In genomic region chr2:169311821-169312220, GRCm38 (mm10) we compare ENCODE assay signal across 15 mouse cellular contexts.
A peak's percentile ranks its signal among the peaks of the same experiment; 100 is the strongest.
DNase-seq lines count a peak whose midpoint lies in the region; ATAC-seq and TF ChIP-seq lines count a peak whose summit lies in the region.
"Had no signal": no experiment of that assay in that cellular context is flagged by ENCODE, and none has a peak within 500 bp of the region (broad histone marks: within the 10 kb centered on the region; RNA-seq: fewer than 3 reads in every experiment).

No protein-coding gene starts in this region.

- H3K27ac ChIP-seq in forebrain, embryonic 13.5 days = no peak overlapping the region
- no peak overlapping the region for H3K27ac ChIP-seq in forebrain, embryonic 14.5 days (ENCODE audit: low read depth, low read length)
- H3K27ac ChIP-seq in hindbrain, embryonic 14.5 days = peak overlapping the region; percentile 75
- H3K27ac ChIP-seq in hindbrain, embryonic 12.5 days = no peak overlapping the region
- H3K27ac ChIP-seq in forebrain, embryonic 16.5 days (ENCODE audit: low read length) = no peak overlapping the region
- H3K27ac ChIP-seq in neural tube, embryonic 15.5 days (replicated peaks) = peak overlapping the region; percentile 35
- no peak overlapping the region for H3K27ac ChIP-seq in intestine, postnatal 0 days (ENCODE audit: low read depth, low read length)

- H3K4me1 ChIP-seq in forebrain, embryonic 13.5 days = peaks cover 18% of the 10 kb centered on the region
- peaks cover 10% of the 10 kb centered on the region for H3K4me1 ChIP-seq in forebrain, embryonic 14.5 days (ENCODE audit: control insufficient read depth, insufficient read depth, low read length)
- 0 out of 2 replicates have a peak, but pooled peaks cover 5% of the 10 kb centered on the region for H3K4me1 ChIP-seq in hindbrain, embryonic 14.5 days (replicated peaks; ENCODE audit: control insufficient read depth, insufficient read depth, low read length)
- no peaks in the 10 kb centered on the region for H3K4me1 ChIP-seq in hindbrain, embryonic 12.5 days
- H3K4me1 ChIP-seq in forebrain, embryonic 16.5 days (replicated peaks; ENCODE audit: control insufficient read depth, insufficient read depth, low read length) = peaks cover 14% of the 10 kb centered on the region; the same call in 1 of the 2 replicates
- H3K4me1 ChIP-seq in neural tube, embryonic 15.5 days = peaks cover 3% of the 10 kb centered on the region; the same call in 1 of the 2 replicates
- no peaks in the 10 kb centered on the region for H3K4me1 ChIP-seq in intestine, postnatal 0 days (replicated peaks; ENCODE audit: control insufficient read depth, insufficient read depth, low read length)

- no peaks in the 10 kb centered on the region for H3K27me3 ChIP-seq in forebrain, embryonic 13.5 days
- H3K27me3 ChIP-seq in forebrain, embryonic 14.5 days (replicated peaks; ENCODE audit: control insufficient read depth, insufficient read depth, low read length) = no peaks in the 10 kb centered on the region
- H3K27me3 ChIP-seq in hindbrain, embryonic 14.5 days (ENCODE audit: control insufficient read depth, insufficient read depth, low read length) = no peaks in the 10 kb centered on the region
- H3K27me3 ChIP-seq in hindbrain, embryonic 12.5 days = no peaks in the 10 kb centered on the region
- H3K27me3 ChIP-seq in forebrain, embryonic 16.5 days (replicated peaks; ENCODE audit: control insufficient read depth, insufficient read depth, low read length) = no peaks in the 10 kb centered on the region
- no peaks in the 10 kb centered on the region for H3K27me3 ChIP-seq in neural tube, embryonic 15.5 days (replicated peaks)
- H3K27me3 ChIP-seq in intestine, postnatal 0 days (replicated peaks; ENCODE audit: control insufficient read depth, insufficient read depth, low read length) = no peaks in the 10 kb centered on the region

- WGBS in forebrain, embryonic 13.5 days = 9% methylated on average over 12 of the region's 12 CpGs
- 11% methylated on average over 12 of the region's 12 CpGs for WGBS in forebrain, embryonic 14.5 days
- 35% methylated on average over 12 of the region's 12 CpGs for WGBS in hindbrain, embryonic 14.5 days
- 50% methylated on average over 12 of the region's 12 CpGs for WGBS in hindbrain, embryonic 12.5 days
- 9% methylated on average over 12 of the region's 12 CpGs for WGBS in forebrain, embryonic 16.5 days
- WGBS in neural tube, embryonic 15.5 days = 44% methylated on average over 12 of the region's 12 CpGs
- WGBS in intestine, postnatal 0 days = 61% methylated on average over 12 of the region's 12 CpGs

- H3K4me3 ChIP-seq in forebrain, embryonic 13.5 days = no peak overlapping the region
- no peak overlapping the region for H3K4me3 ChIP-seq in forebrain, embryonic 14.5 days (ENCODE audit: low read depth, low read length)
- H3K4me3 ChIP-seq in hindbrain, embryonic 14.5 days (replicated peaks; ENCODE audit: low read length) = no peak overlapping the region
- no peak overlapping the region for H3K4me3 ChIP-seq in hindbrain, embryonic 12.5 days
- no peak overlapping the region for H3K4me3 ChIP-seq in forebrain, embryonic 16.5 days (replicated peaks; ENCODE audit: low read length)
- H3K4me3 ChIP-seq in neural tube, embryonic 15.5 days (replicated peaks) = no peak overlapping the region
- no peak overlapping the region for H3K4me3 ChIP-seq in intestine, postnatal 0 days (ENCODE audit: low read depth, low read length)

- no peak for DNase-seq in forebrain, embryonic 14.5 days (ENCODE audit: low spot score)
- no peak for DNase-seq in hindbrain, embryonic 14.5 days (ENCODE audit: low spot score)
- DNase-seq in left cerebral cortex, adult 11 months (ENCODE audit: low spot score) = no peak
- DNase-seq: cerebellum, adult 11 months; cerebellum, postnatal 36 days; kidney, adult 8-10 months; kidney, postnatal 4 days; lung, adult 2 months; right cerebral cortex, postnatal 14 days; thymus, postnatal 36 days had no signal

- TF ChIP-seq CTCF in intestine, postnatal 0 days (IDR thresholded peaks at IDR 0.05; ENCODE audit: low read depth) = no peak

- no peaks in the 10 kb centered on the region for H3K36me3 ChIP-seq in forebrain, embryonic 13.5 days (ENCODE audit: poor library complexity, severe bottlenecking)
- no peaks in the 10 kb centered on the region for H3K36me3 ChIP-seq in forebrain, embryonic 14.5 days (ENCODE audit: control insufficient read depth, insufficient read depth, low read length)
- no peaks in the 10 kb centered on the region for H3K36me3 ChIP-seq in hindbrain, embryonic 14.5 days (replicated peaks; ENCODE audit: control insufficient read depth, insufficient read depth)
- no peaks in the 10 kb centered on the region for H3K36me3 ChIP-seq in hindbrain, embryonic 12.5 days
- no peaks in the 10 kb centered on the region for H3K36me3 ChIP-seq in forebrain, embryonic 16.5 days (ENCODE audit: control insufficient read depth, insufficient read depth)
- H3K36me3 ChIP-seq in neural tube, embryonic 15.5 days = no peaks in the 10 kb centered on the region
- no peaks in the 10 kb centered on the region for H3K36me3 ChIP-seq in intestine, postnatal 0 days (ENCODE audit: control insufficient read depth, insufficient read depth)

- H3K9me3 ChIP-seq in forebrain, embryonic 13.5 days (replicated peaks) = no peaks in the 10 kb centered on the region
- no peaks in the 10 kb centered on the region for H3K9me3 ChIP-seq in forebrain, embryonic 14.5 days (replicated peaks; ENCODE audit: control insufficient read depth, low read length)
- H3K9me3 ChIP-seq in hindbrain, embryonic 14.5 days (ENCODE audit: control insufficient read depth, low read length) = no peaks in the 10 kb centered on the region
- H3K9me3 ChIP-seq in hindbrain, embryonic 12.5 days (replicated peaks) = no peaks in the 10 kb centered on the region
- no peaks in the 10 kb centered on the region for H3K9me3 ChIP-seq in forebrain, embryonic 16.5 days (ENCODE audit: control insufficient read depth, low read length)
- H3K9me3 ChIP-seq in neural tube, embryonic 15.5 days (replicated peaks) = no peaks in the 10 kb centered on the region
- no peaks in the 10 kb centered on the region for H3K9me3 ChIP-seq in intestine, postnatal 0 days (ENCODE audit: control insufficient read depth)

- no peak overlapping the region for H3K9ac ChIP-seq in forebrain, embryonic 13.5 days
- H3K9ac ChIP-seq in forebrain, embryonic 14.5 days (ENCODE audit: low read length) = no peak overlapping the region
- 0 out of 2 replicates have a peak overlapping the region, but pooled peaks have one; percentile 11 for H3K9ac ChIP-seq in hindbrain, embryonic 14.5 days
- H3K9ac ChIP-seq in hindbrain, embryonic 12.5 days = no peak overlapping the region
- H3K9ac ChIP-seq in forebrain, embryonic 16.5 days (replicated peaks; ENCODE audit: low read depth, low read length) = no peak overlapping the region
- no peak overlapping the region for H3K9ac ChIP-seq in neural tube, embryonic 15.5 days (replicated peaks)
- no peak overlapping the region for H3K9ac ChIP-seq in intestine, postnatal 0 days (ENCODE audit: low read depth, low read length)

- H3K4me2 ChIP-seq in forebrain, embryonic 13.5 days = peak overlapping the region; percentile 8; the same call in 1 of the 2 replicates
- no peak overlapping the region for H3K4me2 ChIP-seq in forebrain, embryonic 14.5 days (ENCODE audit: low read length)
- H3K4me2 ChIP-seq in hindbrain, embryonic 14.5 days (replicated peaks) = no peak overlapping the region; the same call in 1 of the 2 replicates
- no peak overlapping the region for H3K4me2 ChIP-seq in hindbrain, embryonic 12.5 days (replicated peaks)
- H3K4me2 ChIP-seq in forebrain, embryonic 16.5 days (ENCODE audit: low read length) = peak overlapping the region; percentile 13
- H3K4me2 ChIP-seq in neural tube, embryonic 15.5 days = no peak overlapping the region
- H3K4me2 ChIP-seq in intestine, postnatal 0 days (replicated peaks; ENCODE audit: low read depth) = no peak overlapping the region

- no peak for ATAC-seq in forebrain, embryonic 13.5 days
- no peak for ATAC-seq in forebrain, embryonic 14.5 days
- no peak; the same call in 1 of the 2 replicates for ATAC-seq in hindbrain, embryonic 14.5 days (ENCODE audit: low FRiP score)
- ATAC-seq in hindbrain, embryonic 12.5 days (ENCODE audit: low FRiP score) = no peak
- ATAC-seq in forebrain, embryonic 16.5 days = no peak
- no peak for ATAC-seq in neural tube, embryonic 15.5 days (ENCODE audit: low FRiP score)
- ATAC-seq in intestine, postnatal 0 days = no peak

Comparison
In these comparisons a context has a peak if more than half of its experiments do, and no peak if none do; other contexts are left out.
1. H3K27ac ChIP-seq: peak in hindbrain, embryonic 14.5 days (single experiment) and neural tube, embryonic 15.5 days (single experiment); none in forebrain, embryonic 13.5 days (single experiment), forebrain, embryonic 14.5 days (single experiment), hindbrain, embryonic 12.5 days (single experiment), forebrain, embryonic 16.5 days (single experiment) and intestine, postnatal 0 days (single experiment).
2. H3K4me2 ChIP-seq: peak in forebrain, embryonic 13.5 days (single experiment) and forebrain, embryonic 16.5 days (single experiment); none in forebrain, embryonic 14.5 days (single experiment), hindbrain, embryonic 14.5 days (single experiment), hindbrain, embryonic 12.5 days (single experiment), neural tube, embryonic 15.5 days (single experiment) and intestine, postnatal 0 days (single experiment).